ENCODE assay signal across 22 mouse cellular contexts in genomic region chr10:89110917-89111316, GRCm38 (mm10).
A peak's percentile ranks its signal among the peaks of the same experiment; 100 is the strongest.
DNase-seq lines count a peak whose midpoint lies in the region; ATAC-seq and TF ChIP-seq lines count a peak whose summit lies in the region.
"Had no signal": no experiment of that assay in that cellular context is flagged by ENCODE, and none has a peak within 500 bp of the region (broad histone marks: within the 10 kb centered on the region; RNA-seq: fewer than 3 reads in every experiment).

No protein-coding gene starts in this region.

- no peak for DNase-seq in forebrain, postnatal 0 days
- no peak for DNase-seq in forebrain, embryonic 14.5 days (ENCODE audit: low spot score)
- DNase-seq in T-cell, adult 2 months (ENCODE audit: low spot score) = no peak
- DNase-seq: adrenal gland, adult 8-10 months; adrenal gland, postnatal 14 days; adrenal gland, postnatal 36 days; cerebellum, adult 11-12 months; cerebellum, adult 2 months; cerebellum, adult 9-10 months; cerebellum, postnatal 10 days; cerebellum, postnatal 25 days; embryo, embryonic 11 days had no signal

- H3K4me1 ChIP-seq in forebrain, postnatal 0 days (ENCODE audit: insufficient read depth) = no peaks in the 10 kb centered on the region
- H3K4me1 ChIP-seq in forebrain, embryonic 14.5 days (ENCODE audit: control insufficient read depth, insufficient read depth, low read length) = no peaks in the 10 kb centered on the region
- no peaks in the 10 kb centered on the region for H3K4me1 ChIP-seq in neural tube, embryonic 14.5 days (ENCODE audit: control insufficient read depth, insufficient read depth, low read length)
- H3K4me1 ChIP-seq in neural tube, embryonic 15.5 days = no peaks in the 10 kb centered on the region
- 0 out of 2 replicates have a peak, but pooled peaks cover 2% of the 10 kb centered on the region for H3K4me1 ChIP-seq in olfactory bulb, adult 2 months (ENCODE audit: control insufficient read depth, insufficient read depth, low read length)
- H3K4me1 ChIP-seq: embryonic facial prominence, embryonic 12.5 days; embryonic facial prominence, embryonic 15.5 days; forebrain, embryonic 10.5 days; forebrain, embryonic 12.5 days had no signal

- no peaks in the 10 kb centered on the region for H3K36me3 ChIP-seq in forebrain, postnatal 0 days (ENCODE audit: insufficient read depth)
- no peaks in the 10 kb centered on the region for H3K36me3 ChIP-seq in forebrain, embryonic 14.5 days (ENCODE audit: control insufficient read depth, insufficient read depth, low read length)
- no peaks in the 10 kb centered on the region for H3K36me3 ChIP-seq in neural tube, embryonic 14.5 days (ENCODE audit: control insufficient read depth, insufficient read depth, low read length)
- no peaks in the 10 kb centered on the region for H3K36me3 ChIP-seq in neural tube, embryonic 15.5 days
- H3K36me3 ChIP-seq: embryonic facial prominence, embryonic 12.5 days; embryonic facial prominence, embryonic 15.5 days; forebrain, embryonic 10.5 days; forebrain, embryonic 12.5 days; forebrain, embryonic 15.5 days had no signal

- TF ChIP-seq CTCF in forebrain, postnatal 0 days (IDR thresholded peaks at IDR 0.05; ENCODE audit: low read depth) = no peak
- no peak for TF ChIP-seq CTCF in olfactory bulb, adult 2 months (IDR thresholded peaks at IDR 0.05; ENCODE audit: insufficient read depth, low read depth, low read length)

- no peak overlapping the region for H3K4me3 ChIP-seq in forebrain, postnatal 0 days (ENCODE audit: low read depth, low read length)
- no peak overlapping the region for H3K4me3 ChIP-seq in forebrain, embryonic 14.5 days (ENCODE audit: low read depth, low read length)
- no peak overlapping the region for H3K4me3 ChIP-seq in neural tube, embryonic 14.5 days (ENCODE audit: low read depth, low read length)
- no peak overlapping the region for H3K4me3 ChIP-seq in neural tube, embryonic 15.5 days (replicated peaks)
- H3K4me3 ChIP-seq in olfactory bulb, adult 2 months (ENCODE audit: insufficient read depth, low read depth, low read length) = no peak overlapping the region
- H3K4me3 ChIP-seq: embryonic facial prominence, embryonic 12.5 days; embryonic facial prominence, embryonic 15.5 days; erythroblast, embryonic 14.5 days; forebrain, embryonic 10.5 days; forebrain, embryonic 12.5 days; forebrain, embryonic 15.5 days had no signal

- H3K27me3 ChIP-seq in forebrain, postnatal 0 days (ENCODE audit: insufficient read depth, low read length) = no peaks in the 10 kb centered on the region
- H3K27me3 ChIP-seq in forebrain, embryonic 14.5 days (replicated peaks; ENCODE audit: control insufficient read depth, insufficient read depth, low read length) = no peaks in the 10 kb centered on the region
- no peaks in the 10 kb centered on the region for H3K27me3 ChIP-seq in neural tube, embryonic 14.5 days (ENCODE audit: control insufficient read depth, insufficient read depth, low read length)
- no peaks in the 10 kb centered on the region for H3K27me3 ChIP-seq in neural tube, embryonic 15.5 days (replicated peaks)
- H3K27me3 ChIP-seq: embryonic facial prominence, embryonic 12.5 days; embryonic facial prominence, embryonic 15.5 days; forebrain, embryonic 12.5 days; forebrain, embryonic 15.5 days had no signal

- H3K9ac ChIP-seq in forebrain, postnatal 0 days = no peak overlapping the region
- H3K9ac ChIP-seq in forebrain, embryonic 14.5 days (ENCODE audit: low read length) = no peak overlapping the region
- no peak overlapping the region for H3K9ac ChIP-seq in neural tube, embryonic 14.5 days (replicated peaks; ENCODE audit: low read depth, low read length)
- H3K9ac ChIP-seq in neural tube, embryonic 15.5 days (replicated peaks) = no peak overlapping the region
- H3K9ac ChIP-seq: embryonic facial prominence, embryonic 12.5 days; embryonic facial prominence, embryonic 15.5 days; forebrain, embryonic 12.5 days; forebrain, embryonic 15.5 days had no signal

- ATAC-seq in forebrain, postnatal 0 days = peak; percentile 40; the same call in 1 of the 2 replicates
- no peak for ATAC-seq in forebrain, embryonic 14.5 days
- ATAC-seq in neural tube, embryonic 14.5 days (ENCODE audit: low read depth) = 0 out of 2 replicates have a peak, but pooled peaks have one; percentile 49
- ATAC-seq in neural tube, embryonic 15.5 days (ENCODE audit: low FRiP score) = no peak
- ATAC-seq: activated CD4-positive, CD25-positive, alpha-beta regulatory T cell, adult 4 months; forebrain, embryonic 15.5 days had no signal

- H3K4me2 ChIP-seq in forebrain, postnatal 0 days (ENCODE audit: low read depth) = no peak overlapping the region
- no peak overlapping the region for H3K4me2 ChIP-seq in forebrain, embryonic 14.5 days (ENCODE audit: low read length)
- H3K4me2 ChIP-seq in neural tube, embryonic 14.5 days (ENCODE audit: low read depth, low read length) = no peak overlapping the region
- H3K4me2 ChIP-seq in neural tube, embryonic 15.5 days = no peak overlapping the region
- H3K4me2 ChIP-seq: embryonic facial prominence, embryonic 12.5 days; embryonic facial prominence, embryonic 15.5 days; forebrain, embryonic 12.5 days; forebrain, embryonic 15.5 days had no signal

- H3K9me3 ChIP-seq in forebrain, postnatal 0 days (ENCODE audit: low read length) = no peaks in the 10 kb centered on the region
- no peaks in the 10 kb centered on the region for H3K9me3 ChIP-seq in forebrain, embryonic 14.5 days (replicated peaks; ENCODE audit: control insufficient read depth, low read length)
- H3K9me3 ChIP-seq in neural tube, embryonic 14.5 days (ENCODE audit: control insufficient read depth, low read length) = no peaks in the 10 kb centered on the region
- H3K9me3 ChIP-seq in neural tube, embryonic 15.5 days (replicated peaks) = no peaks in the 10 kb centered on the region
- H3K9me3 ChIP-seq: embryonic facial prominence, embryonic 12.5 days; embryonic facial prominence, embryonic 15.5 days; forebrain, embryonic 10.5 days; forebrain, embryonic 12.5 days; forebrain, embryonic 15.5 days had no signal

- H3K27ac ChIP-seq in forebrain, postnatal 0 days (ENCODE audit: low read depth, low read length) = no peak overlapping the region
- H3K27ac ChIP-seq in forebrain, embryonic 14.5 days (ENCODE audit: low read depth, low read length) = no peak overlapping the region
- H3K27ac ChIP-seq in neural tube, embryonic 14.5 days (ENCODE audit: low read depth, low read length) = no peak overlapping the region
- no peak overlapping the region for H3K27ac ChIP-seq in neural tube, embryonic 15.5 days (replicated peaks)
- H3K27ac ChIP-seq in olfactory bulb, adult 2 months (ENCODE audit: insufficient read depth, low read depth, low read length) = 0 out of 2 replicates have a peak overlapping the region, but pooled peaks have one; percentile 37
- H3K27ac ChIP-seq: embryonic facial prominence, embryonic 12.5 days; embryonic facial prominence, embryonic 15.5 days; forebrain, embryonic 10.5 days; forebrain, embryonic 12.5 days; forebrain, embryonic 15.5 days had no signal

- no peak for TF ChIP-seq POLR2A in olfactory bulb, adult 2 months (IDR thresholded peaks at IDR 0.05; ENCODE audit: insufficient read depth, low read depth, low read length)

- WGBS in forebrain, postnatal 0 days = 67% methylated on average over 1 of the region's 1 CpGs
- 82% methylated on average over 1 of the region's 1 CpGs for WGBS in forebrain, embryonic 14.5 days
- WGBS in neural tube, embryonic 14.5 days = 95% methylated on average over 1 of the region's 1 CpGs
- 92% methylated on average over 1 of the region's 1 CpGs for WGBS in neural tube, embryonic 15.5 days
- WGBS in olfactory bulb, adult 2 months = 51% methylated on average over 1 of the region's 1 CpGs

Comparison
In these comparisons a context has a peak if more than half of its experiments do, and no peak if none do; other contexts are left out.
1. ATAC-seq: peak in forebrain, postnatal 0 days (single experiment) and neural tube, embryonic 14.5 days (single experiment); none in forebrain, embryonic 14.5 days (single experiment) and neural tube, embryonic 15.5 days (single experiment).